Comparison of ENCODE assay signal across 8 mouse cellular contexts in the genomic region with DNA sequence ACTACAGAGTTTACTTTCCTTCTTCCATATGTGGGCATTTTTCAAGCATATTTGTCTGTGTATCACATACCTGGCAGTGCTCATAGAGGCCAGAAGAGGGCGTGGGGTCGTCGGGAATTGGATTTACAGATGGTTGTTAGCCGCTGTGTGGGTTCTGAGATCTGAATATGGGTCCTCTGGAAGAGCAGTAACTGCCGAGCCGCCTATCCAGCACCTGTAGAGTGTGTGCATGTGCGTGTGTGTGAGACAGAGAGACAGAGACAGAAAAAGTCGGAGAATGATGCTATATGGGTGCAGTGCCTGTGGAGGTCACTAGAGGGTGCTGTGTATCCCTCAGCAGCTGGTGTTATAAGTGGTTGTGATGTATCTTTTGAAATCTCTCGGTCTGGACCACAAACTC. TPM values are rescaled to one million over a fixed set of nuclear protein-coding genes. Genes with fewer than 3 reads are reported as not detected.
DNase-seq lines count a peak whose midpoint lies in the region; ATAC-seq and TF ChIP-seq lines count a peak whose summit lies in the region.

No protein-coding gene starts in this region.

- TF ChIP-seq CTCF in brain, embryonic 14.5 days (IDR thresholded peaks at IDR 0.05; ENCODE audit: borderline replicate concordance, extremely low read depth, insufficient read depth, insufficient read length): peak; percentile 65; the same call in 1 of the 2 replicates
- TF ChIP-seq CTCF in lung, embryonic 14.5 days (IDR thresholded peaks at IDR 0.05; ENCODE audit: low read depth): peak; percentile 85

- peaks cover 4% of the 10 kb centered on the region; the same call in 1 of the 2 replicates for H3K9me3 ChIP-seq in lung, embryonic 14.5 days (ENCODE audit: low read depth, low read length)

- no peak overlapping the region for H3K9ac ChIP-seq in lung, embryonic 14.5 days

- peaks cover 3% of the 10 kb centered on the region; the same call in 1 of the 2 replicates for H3K4me1 ChIP-seq in lung, embryonic 14.5 days (ENCODE audit: insufficient read depth)

- TF ChIP-seq POLR2A in brain, embryonic 14.5 days (IDR thresholded peaks at IDR 0.05; ENCODE audit: borderline replicate concordance, extremely low read depth, insufficient read depth, insufficient read length, poor library complexity, severe bottlenecking): no peak

- H3K4me2 ChIP-seq in lung, embryonic 14.5 days: peak overlapping the region; percentile 63; the same call in 1 of the 2 replicates

- H3K27me3 ChIP-seq in lung, embryonic 14.5 days (ENCODE audit: insufficient read depth, low read length): no peaks in the 10 kb centered on the region

- H3K27ac ChIP-seq in lung, embryonic 14.5 days (ENCODE audit: low read depth): no peak overlapping the region

- no peaks in the 10 kb centered on the region for H3K36me3 ChIP-seq in lung, embryonic 14.5 days (ENCODE audit: insufficient read depth)

- no peak overlapping the region for H3K4me3 ChIP-seq in lung, embryonic 14.5 days (ENCODE audit: low read depth, low read length)

- WGBS in lung, embryonic 14.5 days: 13% methylated on average over 9 of the region's 9 CpGs

- peak; percentile 59 for ATAC-seq in granulocyte monocyte progenitor cell, adult 5-6 weeks (replicated peaks; ENCODE audit: poor library complexity, severe bottlenecking)
- no peak for ATAC-seq in lung, embryonic 14.5 days (ENCODE audit: insufficient read depth)

- DNase-seq in adrenal gland, adult 2 months: peak; percentile 34
- DNase-seq in adrenal gland, adult 8-10 months: no peak
- DNase-seq in 3134 (ENCODE audit: extremely low read depth, insufficient read length, low spot score): peak; percentile 30
- DNase-seq in brain, embryonic 14.5 days (ENCODE audit: low read depth): peak; percentile 68
- peak; percentile 64 for DNase-seq in kidney, postnatal 10 days
- DNase-seq in lung, embryonic 14.5 days: peak; percentile 69
- DNase-seq in retina, postnatal 1 day: peak; percentile 81

RNA-seq across cellular contexts. Expression of a gene that starts 0.9 kb away (rescaled TPM):
- total RNA-seq in adrenal gland, adult 2 months (2021): 10 to 100 TPM; 23.1 to 36.6 TPM
- polyA plus RNA-seq in adrenal gland, adult 2 months (2012; rRNA removed): 29.7 and 30.6 TPM in 2 replicates
- 10 to 100 TPM; 37.3 to 58.7 (median 43.6) TPM for total RNA-seq in adrenal gland, adult 8-10 months (2022)
- 204 and 243 TPM in 2 replicates for polyA plus RNA-seq in brain, embryonic 14.5 days (2012; rRNA removed)
- 44.4 and 76.8 TPM in 2 replicates for total RNA-seq in granulocyte monocyte progenitor cell, adult 5-6 weeks (2014; fragmentation: Nextera tagmentation)
- 44.0 and 57.4 TPM in 2 replicates for total RNA-seq in granulocyte monocyte progenitor cell, adult 5-6 weeks (2017)
- 86.4 and 88.6 TPM in 2 replicates for polyA plus RNA-seq in lung, embryonic 14.5 days (2014; fragmentation: Nextera tagmentation; extraction: Ambion mirVana)

RNA-seq across cellular contexts. Expression of a gene that starts 29.3 kb away (rescaled TPM):
- not detected for total RNA-seq in adrenal gland, adult 2 months (2021)
- polyA plus RNA-seq in adrenal gland, adult 2 months (2012; rRNA removed): not detected in 2 replicates
- not detected for total RNA-seq in adrenal gland, adult 8-10 months (2022)
- polyA plus RNA-seq in brain, embryonic 14.5 days (2012; rRNA removed): not detected in 2 replicates
- 1.6 TPM in 1 of 2 replicates, not detected in the other for total RNA-seq in granulocyte monocyte progenitor cell, adult 5-6 weeks (2014; fragmentation: Nextera tagmentation)
- total RNA-seq in granulocyte monocyte progenitor cell, adult 5-6 weeks (2017): not detected in 2 replicates
- polyA plus RNA-seq in lung, embryonic 14.5 days (2014; fragmentation: Nextera tagmentation; extraction: Ambion mirVana): not detected in 2 replicates

RNA-seq across cellular contexts. Expression of a gene that starts 34.3 kb away (rescaled TPM):
- total RNA-seq in adrenal gland, adult 2 months (2021): not detected
- not detected in 2 replicates for polyA plus RNA-seq in adrenal gland, adult 2 months (2012; rRNA removed)
- not detected for total RNA-seq in adrenal gland, adult 8-10 months (2022)
- polyA plus RNA-seq in brain, embryonic 14.5 days (2012; rRNA removed): 1.9 and 2.6 TPM in 2 replicates
- total RNA-seq in granulocyte monocyte progenitor cell, adult 5-6 weeks (2014; fragmentation: Nextera tagmentation): not detected in 2 replicates
- total RNA-seq in granulocyte monocyte progenitor cell, adult 5-6 weeks (2017): not detected in 2 replicates
- polyA plus RNA-seq in lung, embryonic 14.5 days (2014; fragmentation: Nextera tagmentation; extraction: Ambion mirVana): 0.18 TPM in 1 of 2 replicates, not detected in the other

RNA-seq across cellular contexts. Expression of a gene that starts 48.9 kb away (rescaled TPM):
- total RNA-seq in adrenal gland, adult 2 months (2021): 10 to 100 TPM; 35.5 to 40.9 TPM
- 37.7 and 40.5 TPM in 2 replicates for polyA plus RNA-seq in adrenal gland, adult 2 months (2012; rRNA removed)
- total RNA-seq in adrenal gland, adult 8-10 months (2022): 10 to 100 TPM; 32.8 to 59.9 (median 45.6) TPM
- polyA plus RNA-seq in brain, embryonic 14.5 days (2012; rRNA removed): 48.6 and 57.5 TPM in 2 replicates
- 113 and 128 TPM in 2 replicates for total RNA-seq in granulocyte monocyte progenitor cell, adult 5-6 weeks (2014; fragmentation: Nextera tagmentation)
- total RNA-seq in granulocyte monocyte progenitor cell, adult 5-6 weeks (2017): 77.9 and 117 TPM in 2 replicates
- polyA plus RNA-seq in lung, embryonic 14.5 days (2014; fragmentation: Nextera tagmentation; extraction: Ambion mirVana): 45.9 and 51.8 TPM in 2 replicates

RNA-seq across cellular contexts. Expression of a gene that starts 49.7 kb away (rescaled TPM):
- total RNA-seq in adrenal gland, adult 2 months (2021): 10 to 100 TPM; 78.4 to 92.4 TPM
- 51.1 and 51.8 TPM in 2 replicates for polyA plus RNA-seq in adrenal gland, adult 2 months (2012; rRNA removed)
- total RNA-seq in adrenal gland, adult 8-10 months (2022): 10 to 100 TPM; 66.7 to 96.6 (median 86.8) TPM
- 51.3 and 58.6 TPM in 2 replicates for polyA plus RNA-seq in brain, embryonic 14.5 days (2012; rRNA removed)
- 271 and 278 TPM in 2 replicates for total RNA-seq in granulocyte monocyte progenitor cell, adult 5-6 weeks (2014; fragmentation: Nextera tagmentation)
- total RNA-seq in granulocyte monocyte progenitor cell, adult 5-6 weeks (2017): 310 and 331 TPM in 2 replicates
- 83.2 and 86.4 TPM in 2 replicates for polyA plus RNA-seq in lung, embryonic 14.5 days (2014; fragmentation: Nextera tagmentation; extraction: Ambion mirVana)
